Mouse (Mus musculus) neural tube, embryonic 13.5 days (tissue): ENCODE results near the gene Atp2b4. TPM values are rescaled to one million over a fixed set of nuclear protein-coding genes. Genes with fewer than 3 reads are reported as not detected.
"Not testable (repeated sequence)": the region's sequence is repeated elsewhere in the genome, so short reads cannot be mapped to it uniquely, and the experiment has no call there.

ENCODE experiments used
- ATAC-seq: fragments of 200-750 bp; cut with Nextera tagmentation; 2 replicates; pipeline ENCODE4 v1.8.0; 2017; ENCODE audit warnings: low read depth, mild to moderate bottlenecking, moderate TSS enrichment, moderate library complexity
- H3K27ac ChIP-seq: fragments of 300-500 bp; sonication (generic); replicated peaks from 2 replicates; pipeline ENCODE4 v1.5.1; 2015; ENCODE audit warnings: moderate library complexity, mild to moderate bottlenecking, inconsistent platforms
- H3K27me3 ChIP-seq: fragments of 300-500 bp; sonication (generic); 2 replicates; pipeline ENCODE4 v1.6.1; 2015; ENCODE audit warnings: mild to moderate bottlenecking, inconsistent platforms
- H3K36me3 ChIP-seq: fragments of 300-500 bp; sonication (generic); 2 replicates; pipeline ENCODE4 v1.6.1; 2015; ENCODE audit warnings: mild to moderate bottlenecking, inconsistent platforms
- H3K4me1 ChIP-seq: fragments of 300-500 bp; sonication (generic); replicated peaks from 2 replicates; pipeline ENCODE4 v1.6.1; 2015; ENCODE audit warnings: inconsistent platforms
- H3K4me2 ChIP-seq: fragments of 300-500 bp; sonication (generic); 2 replicates; pipeline ENCODE4 v1.6.1; 2015; ENCODE audit warnings: inconsistent platforms, mild to moderate bottlenecking, moderate library complexity
- H3K4me3 ChIP-seq: fragments of 300-500 bp; sonication (generic); 2 replicates; pipeline ENCODE4 v1.5.1; 2015; ENCODE audit warnings: mild to moderate bottlenecking, inconsistent platforms
- H3K9ac ChIP-seq: fragments of 300-500 bp; sonication (generic); 2 replicates; pipeline ENCODE4 v1.6.1; 2015; ENCODE audit warnings: moderate library complexity, mild to moderate bottlenecking, inconsistent platforms
- H3K9me3 ChIP-seq: fragments of 300-500 bp; sonication (generic); 2 replicates; pipeline ENCODE4 v1.6.1; 2016; ENCODE audit warnings: inconsistent platforms
- WGBS: fragments of 180-500 bp; shearing (Covaris S2); methylation state at CpG from one replicate; pipeline ENCODE4 v1.1.7; 2015; 5-methylcytosine and 5-hydroxymethylcytosine counted together
- polyA plus RNA-seq: library from polyadenylated mRNA; unstranded; fragments of >200 nt; fragmentation: Nextera tagmentation; extraction: Ambion mirVana; gene quantifications from 2 replicates; pipeline ENCODE4 v1.2.1, GENCODE M21; 2015

Gene Atp2b4
- polyA plus RNA-seq, 1 experiment from 2014 or later = 10.7 TPM

- Histone ChIP-seq H3K9me3 (no peaks in the 10 kb centered on the region), H3K4me3 (no peak overlapping the region), H3K36me3 (peaks cover 38% of the 10 kb centered on the region), H3K27me3 (no peaks in the 10 kb centered on the region), H3K4me2 (no peak overlapping the region), H3K9ac (no peak overlapping the region), H3K27ac (no peak overlapping the region), H3K4me1 (peaks cover 14% of the 10 kb centered on the region; the same call in 1 of the 2 replicates)
- ATAC-seq = no peak
- WGBS = 48% methylated on average over 6 of the region's 6 CpGs
Observed at GRCm38 (mm10) chr1:133711376-133711775, 89.5 kb downstream of the Atp2b4 start.

- Histone ChIP-seq H3K4me2 (no peak overlapping the region), H3K4me1 (peaks cover 14% of the 10 kb centered on the region; the same call in 1 of the 2 replicates), H3K36me3 (peaks cover 41% of the 10 kb centered on the region), H3K9me3 (no peaks in the 10 kb centered on the region), H3K27ac (no peak overlapping the region), H3K27me3 (no peaks in the 10 kb centered on the region), H3K9ac (no peak overlapping the region), H3K4me3 (no peak overlapping the region)
- ATAC-seq = no peak
- 53% methylated on average over 6 of the region's 6 CpGs for WGBS
Observed at GRCm38 (mm10) chr1:133710895-133711294, 89.9 kb downstream of the Atp2b4 start.

- H3K4me3 ChIP-seq = no peak overlapping the region
- no peak for ATAC-seq
- H3K4me2 ChIP-seq = no peak overlapping the region
- H3K36me3 ChIP-seq = peaks cover 33% of the 10 kb centered on the region
- H3K9me3 ChIP-seq = no peaks in the 10 kb centered on the region
- peaks cover 14% of the 10 kb centered on the region; the same call in 1 of the 2 replicates for H3K4me1 ChIP-seq
- H3K27me3 ChIP-seq = no peaks in the 10 kb centered on the region
- H3K9ac ChIP-seq = no peak overlapping the region
- 80% methylated on average over 3 of the region's 3 CpGs for WGBS
- H3K27ac ChIP-seq = no peak overlapping the region
Observed at GRCm38 (mm10) chr1:133709292-133709691, 91.5 kb downstream of the Atp2b4 start.

GRCm38 (mm10) chr1:133701824-133702223 is 99.0 kb downstream of the Atp2b4 start:
- WGBS = 13% methylated on average over 1 of the region's 2 CpGs
- not testable (repeated sequence) for H3K27ac ChIP-seq, H3K4me2 ChIP-seq, H3K36me3 ChIP-seq, H3K27me3 ChIP-seq, H3K4me1 ChIP-seq, H3K4me3 ChIP-seq, H3K9ac ChIP-seq, ATAC-seq, H3K9me3 ChIP-seq

GRCm38 (mm10) chr1:133697935-133698620 is 102.8 kb downstream of the Atp2b4 start:
- Histone ChIP-seq H3K27me3 (no peaks in the 10 kb centered on the region), H3K4me2 (no peak overlapping the region), H3K4me1 (peaks cover 14% of the 10 kb centered on the region), H3K9ac (no peak overlapping the region), H3K27ac (no peak overlapping the region), H3K4me3 (no peak overlapping the region), H3K9me3 (no peaks in the 10 kb centered on the region), H3K36me3 (no peaks in the 10 kb centered on the region)
- 93% methylated on average over 12 of the region's 12 CpGs for WGBS
- ATAC-seq = no peak

GRCm38 (mm10) chr1:133695901-133696300 is 104.9 kb downstream of the Atp2b4 start:
- no peak overlapping the region for H3K27ac ChIP-seq
- ATAC-seq = no peak
- H3K9me3 ChIP-seq = no peaks in the 10 kb centered on the region
- H3K9ac ChIP-seq = no peak overlapping the region
- H3K36me3 ChIP-seq = no peaks in the 10 kb centered on the region
- 35% methylated on average over 7 of the region's 7 CpGs for WGBS
- peaks cover 14% of the 10 kb centered on the region for H3K4me1 ChIP-seq
- H3K4me2 ChIP-seq = no peak overlapping the region
- H3K4me3 ChIP-seq = no peak overlapping the region
- H3K27me3 ChIP-seq = no peaks in the 10 kb centered on the region

- no peaks in the 10 kb centered on the region for H3K36me3 ChIP-seq
- no peak overlapping the region for H3K4me3 ChIP-seq
- H3K27ac ChIP-seq = no peak overlapping the region
- 96% methylated on average over 1 of the region's 1 CpGs for WGBS
- H3K9me3 ChIP-seq = no peaks in the 10 kb centered on the region
- no peak for ATAC-seq
- H3K9ac ChIP-seq = no peak overlapping the region
- peaks cover 14% of the 10 kb centered on the region for H3K4me1 ChIP-seq
- H3K27me3 ChIP-seq = no peaks in the 10 kb centered on the region
- H3K4me2 ChIP-seq = no peak overlapping the region
Observed at GRCm38 (mm10) chr1:133694876-133695275, 106.0 kb downstream of the Atp2b4 start.

GRCm38 (mm10) chr1:133694301-133694700 is 106.5 kb downstream of the Atp2b4 start:
- no peak overlapping the region for H3K4me2 ChIP-seq
- no peaks in the 10 kb centered on the region for H3K27me3 ChIP-seq
- no peak overlapping the region for H3K27ac ChIP-seq
- H3K36me3 ChIP-seq = no peaks in the 10 kb centered on the region
- H3K9me3 ChIP-seq = no peaks in the 10 kb centered on the region
- H3K9ac ChIP-seq = no peak overlapping the region
- H3K4me1 ChIP-seq = peaks cover 14% of the 10 kb centered on the region
- no peak for ATAC-seq
- H3K4me3 ChIP-seq = no peak overlapping the region
- 0% methylated on average over 1 of the region's 1 CpGs for WGBS

- Histone ChIP-seq H3K27me3 (no peaks in the 10 kb centered on the region), H3K4me3 (no peak overlapping the region), H3K9me3 (no peaks in the 10 kb centered on the region), H3K36me3 (no peaks in the 10 kb centered on the region), H3K27ac (no peak overlapping the region), H3K9ac (no peak overlapping the region), H3K4me2 (no peak overlapping the region), H3K4me1 (peaks cover 14% of the 10 kb centered on the region)
- ATAC-seq = no peak
- 73% methylated on average over 11 of the region's 11 CpGs for WGBS
Observed at GRCm38 (mm10) chr1:133693536-133694114, 107.2 kb downstream of the Atp2b4 start.

GRCm38 (mm10) chr1:133692195-133692594 is 108.6 kb downstream of the Atp2b4 start:
- Histone ChIP-seq H3K4me2 (no peak overlapping the region), H3K36me3 (no peaks in the 10 kb centered on the region), H3K4me1 (peaks cover 14% of the 10 kb centered on the region), H3K27ac (no peak overlapping the region), H3K4me3 (no peak overlapping the region), H3K27me3 (no peaks in the 10 kb centered on the region), H3K9ac (no peak overlapping the region), H3K9me3 (no peaks in the 10 kb centered on the region)
- ATAC-seq = no peak
- WGBS = 43% methylated on average over 4 of the region's 4 CpGs

GRCm38 (mm10) chr1:133691046-133691445 is 109.8 kb downstream of the Atp2b4 start:
- H3K36me3 ChIP-seq = no peaks in the 10 kb centered on the region
- H3K4me3 ChIP-seq = no peak overlapping the region
- H3K4me2 ChIP-seq = no peak overlapping the region
- H3K27me3 ChIP-seq = no peaks in the 10 kb centered on the region
- no peaks in the 10 kb centered on the region for H3K9me3 ChIP-seq
- no peak overlapping the region for H3K27ac ChIP-seq
- peaks cover 13% of the 10 kb centered on the region for H3K4me1 ChIP-seq
- no peak for ATAC-seq
- H3K9ac ChIP-seq = no peak overlapping the region
- 95% methylated on average over 6 of the region's 6 CpGs for WGBS

GRCm38 (mm10) chr1:133689897-133690296 is 110.9 kb downstream of the Atp2b4 start, which contains the start of gene Lax1:
Lax1 (minus strand) TSS chr1:133690108.
- ATAC-seq = no peak
- Histone ChIP-seq H3K4me1 (peaks cover 2% of the 10 kb centered on the region; the same call in 1 of the 2 replicates), H3K9me3 (no peaks in the 10 kb centered on the region), H3K27me3 (no peaks in the 10 kb centered on the region), H3K36me3 (no peaks in the 10 kb centered on the region), H3K4me2 (no peak within 1 kb of the TSS), H3K27ac (no peak within 1 kb of the TSS), H3K9ac (no peak within 1 kb of the TSS), H3K4me3 (no peak within 1 kb of the TSS)
- WGBS = 55% methylated on average over 6 of the region's 6 CpGs

GRCm38 (mm10) chr1:133688301-133688700 is 112.5 kb downstream of the Atp2b4 start:
- no peak overlapping the region for H3K27ac ChIP-seq
- no peak for ATAC-seq
- H3K4me1 ChIP-seq = no peaks in the 10 kb centered on the region
- 74% methylated on average over 7 of the region's 7 CpGs for WGBS
- no peaks in the 10 kb centered on the region for H3K27me3 ChIP-seq
- no peak overlapping the region for H3K4me3 ChIP-seq
- no peak overlapping the region for H3K4me2 ChIP-seq
- no peaks in the 10 kb centered on the region for H3K9me3 ChIP-seq
- H3K36me3 ChIP-seq = no peaks in the 10 kb centered on the region
- no peak overlapping the region for H3K9ac ChIP-seq
